Mouse (Mus musculus) brain, embryonic 14.5 days (tissue): ENCODE measurements around the gene 1700023F06Rik.

Experiments used
- CTCF ChIP-seq: fragments of 200-500 bp; IDR thresholded peaks from 2 replicates; pipeline ENCODE4 v1.5.1; 2012; ENCODE audit warnings: inconsistent platforms, mild to moderate bottlenecking, moderate library complexity, borderline replicate concordance; ENCODE audit not compliant: insufficient read depth, insufficient read length; ENCODE audit errors: extremely low read depth
- POLR2A ChIP-seq: fragments of 200-500 bp; IDR thresholded peaks from 2 replicates; pipeline ENCODE4 v1.6.1; 2012; ENCODE audit warnings: mild to moderate bottlenecking, inconsistent platforms, borderline replicate concordance; ENCODE audit not compliant: poor library complexity, insufficient read depth, insufficient read length, severe bottlenecking; ENCODE audit errors: extremely low read depth

DNA sequence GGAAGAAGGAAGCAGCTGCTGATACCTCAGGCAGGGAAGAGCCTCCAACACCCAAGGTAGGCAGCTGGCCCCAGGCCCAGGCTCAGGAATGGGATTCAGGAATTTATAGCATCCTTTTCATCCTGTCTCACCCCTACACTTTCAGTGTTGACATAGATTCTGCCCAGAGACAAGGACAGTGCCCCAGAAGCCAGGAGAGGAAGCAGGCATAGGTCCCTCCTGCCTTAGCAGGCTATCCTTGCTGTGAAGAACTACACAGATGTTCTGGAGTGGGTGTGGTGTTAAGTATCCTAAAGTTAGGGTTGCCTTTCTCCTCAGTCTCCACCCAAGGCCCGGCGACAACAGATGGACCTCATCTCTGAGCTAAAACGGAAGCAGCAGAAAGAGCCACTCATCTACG, 11.0 kb downstream of the 1700023F06Rik start:
- no peak for TF ChIP-seq POLR2A
- no peak for TF ChIP-seq CTCF
